Mouse (Mus musculus): ENCODE measurements at regions not wholly inside any gene's neighbourhood (a gene's known extent, or its start where the extent isn't known, plus 50 kb on each side); places are given as distances from the start of the nearest gene placed in this dataset.
"Not testable (repeated sequence)": the region's sequence is repeated elsewhere in the genome, so short reads cannot be mapped to it uniquely, and the experiment has no call there.

GRCm38 (mm10) chr10:69044171-69044651, 107.0 kb upstream of the Rhobtb1 start:
- DNase-seq (ENCODE audit: low read depth): no peak

GRCm38 (mm10) chr10:69045275-69045674, 106.0 kb upstream of the Rhobtb1 start:
- DNase-seq (ENCODE audit: low read depth): no peak

GRCm38 (mm10) chr10:69046008-69046555, 105.2 kb upstream of the Rhobtb1 start:
- peak; percentile 11 for DNase-seq (ENCODE audit: low read depth)

- no peak for DNase-seq (ENCODE audit: low read depth)
Measured at GRCm38 (mm10) chr10:69078008-69078407, 73.2 kb upstream of the Rhobtb1 start.

GRCm38 (mm10) chr10:69086184-69086583, 65.0 kb upstream of the Rhobtb1 start:
- DNase-seq (ENCODE audit: low read depth): no peak

GRCm38 (mm10) chr10:69091872-69092271, 59.4 kb upstream of the Rhobtb1 start:
- DNase-seq (ENCODE audit: low read depth): no peak

- DNase-seq (ENCODE audit: low read depth): no peak
Measured at GRCm38 (mm10) chr10:69100021-69100420, 51.2 kb upstream of the Rhobtb1 start.

GRCm38 (mm10) chr10:69100742-69101141, 50.5 kb upstream of the Rhobtb1 start:
- DNase-seq (ENCODE audit: low read depth): not testable (repeated sequence)

Data from NIH3T3 (cell line).